Comparison of ENCODE assay signal across 8 mouse cellular contexts in the genomic region with DNA sequence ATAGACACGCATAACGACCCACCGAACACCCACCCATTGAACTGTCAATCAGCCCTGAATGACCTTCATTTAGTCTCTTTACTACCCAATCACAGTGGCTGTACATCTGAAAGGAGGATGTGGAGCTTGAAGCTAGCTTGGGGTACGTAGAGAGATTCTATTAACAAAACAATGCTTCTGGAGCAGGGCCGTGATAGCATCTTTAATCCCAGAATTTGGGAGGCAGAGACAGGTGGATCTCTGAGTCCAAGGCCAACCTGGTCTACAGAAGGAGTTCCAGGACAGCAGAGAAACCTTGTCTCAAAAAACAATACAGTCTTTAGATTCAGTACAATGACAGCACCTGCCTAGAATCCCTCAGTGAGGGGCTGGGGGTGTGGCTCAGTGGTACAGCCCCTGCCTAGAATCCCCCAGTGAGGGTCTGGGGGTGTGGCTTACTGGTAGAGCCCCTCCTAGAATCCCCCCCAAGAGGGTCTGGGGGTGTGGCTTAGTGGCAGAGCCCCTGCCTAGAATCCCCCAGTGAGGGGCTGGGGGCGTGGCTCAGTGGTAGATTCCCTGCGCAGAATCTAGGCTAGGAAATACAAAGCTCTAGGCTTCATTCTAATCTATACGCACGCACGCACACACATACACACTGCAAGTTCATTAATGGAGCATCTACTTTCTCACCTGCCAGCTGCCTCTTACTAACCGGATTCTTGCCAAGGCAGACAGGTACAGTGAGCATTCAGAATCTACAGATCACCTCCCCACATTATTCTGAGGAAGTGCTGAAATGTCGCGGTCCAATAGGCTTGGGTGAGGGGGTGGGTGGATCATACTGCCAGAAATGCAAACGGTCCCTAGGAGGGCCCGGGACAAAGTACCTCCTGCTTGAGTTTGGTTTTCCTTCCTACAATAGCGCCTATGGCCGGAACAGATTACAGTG. TPM values are rescaled to one million over a fixed set of nuclear protein-coding genes. Genes with fewer than 3 reads are reported as not detected.
DNase-seq lines count a peak whose midpoint lies in the region; ATAC-seq and TF ChIP-seq lines count a peak whose summit lies in the region.

No protein-coding gene starts in this region.

- no peaks in the 10 kb centered on the region for H3K36me3 ChIP-seq in heart, embryonic 16.5 days (ENCODE audit: control insufficient read depth, insufficient read depth)
- no peaks in the 10 kb centered on the region for H3K36me3 ChIP-seq in G1E (replicated peaks)

- TF ChIP-seq CTCF in G1E (IDR thresholded peaks at IDR 0.05; ENCODE audit: low read depth, low read length) = no peak

- peak; percentile 23; the same call in 1 of the 2 replicates for ATAC-seq in heart, embryonic 16.5 days (replicated peaks; ENCODE audit: extremely low read depth, insufficient read depth, low FRiP score)
- no peak for ATAC-seq in G1E (ENCODE audit: extremely low read depth, insufficient number of reproducible peaks, low FRiP score, poor library complexity, severe bottlenecking)
- peak; percentile 9 to 15; a peak in 2 of 4 replicates for ATAC-seq in hematopoietic stem cell, adult 5-6 weeks (replicated peaks in 1 of 2; ENCODE audit: insufficient read depth in 1 of 2, low FRiP score in 2 of 2, low TSS enrichment in 1 of 2, low read depth in 1 of 2, poor library complexity in 2 of 2, severe bottlenecking in 2 of 2)
- peak; percentile 10 for ATAC-seq in megakaryocyte progenitor cell, adult 5-6 weeks (replicated peaks; ENCODE audit: poor library complexity)

- no peak for DNase-seq in heart, adult 8-10 months (ENCODE audit: low spot score)
- no peak for DNase-seq in G1E (ENCODE audit: low spot score)
- DNase-seq in ovary, adult 18-20 months (ENCODE audit: low spot score) = no peak
- DNase-seq in cerebellum, adult 11 months = no peak
- DNase-seq in left cerebral cortex, postnatal 4 days = no peak

- 32% methylated on average over 17 of the region's 17 CpGs for WGBS in heart, embryonic 16.5 days

- intact Hi-C loops in left cerebral cortex, postnatal 4 days (cut with DNase I) = no loop called here

- peak overlapping the region; percentile 86 for H3K4me2 ChIP-seq in heart, embryonic 16.5 days (ENCODE audit: low read depth, low read length)

- H3K4me1 ChIP-seq in heart, embryonic 16.5 days (ENCODE audit: control insufficient read depth, insufficient read depth, low read length) = peaks cover 19% of the 10 kb centered on the region
- peaks cover 67% of the 10 kb centered on the region for H3K4me1 ChIP-seq in G1E (ENCODE audit: insufficient read depth, low read depth, low read length)

- H3K27ac ChIP-seq in heart, embryonic 16.5 days (ENCODE audit: low read length) = peak overlapping the region; percentile 34

- peaks cover 4% of the 10 kb centered on the region; the same call in 1 of the 2 replicates for H3K9me3 ChIP-seq in heart, embryonic 16.5 days (replicated peaks; ENCODE audit: control insufficient read depth, low read length)
- H3K9me3 ChIP-seq in G1E (replicated peaks) = no peaks in the 10 kb centered on the region

- H3K4me3 ChIP-seq in heart, embryonic 16.5 days (ENCODE audit: low read length) = peak overlapping the region; percentile 59
- H3K4me3 ChIP-seq in G1E (ENCODE audit: low read depth, low read length) = peak overlapping the region; percentile 70

- peak overlapping the region; percentile 70 for H3K9ac ChIP-seq in heart, embryonic 16.5 days (ENCODE audit: low read length)

- H3K27me3 ChIP-seq in heart, embryonic 16.5 days (ENCODE audit: control insufficient read depth, insufficient read depth, low read length) = peaks cover 19% of the 10 kb centered on the region
- H3K27me3 ChIP-seq in G1E (ENCODE audit: insufficient read depth, low read length) = peaks cover 16% of the 10 kb centered on the region

RNA-seq across cellular contexts. Expression of gene Bcl3, which starts 7.0 kb away (rescaled TPM):
- 3.1 and 4.1 TPM in 2 replicates for polyA plus RNA-seq in heart, embryonic 16.5 days (2015; fragmentation: Nextera tagmentation; extraction: Ambion mirVana)
- total RNA-seq in heart, adult 8-10 months (2022) = 1 to 10 TPM; 2.1 to 4.4 (median 3.5) TPM
- 2.7 TPM in 1 of 2 replicates, not detected in the other for total RNA-seq in G1E (2014; fragmentation: Nextera tagmentation)
- total RNA-seq in G1E (2017) = 0.71 and 1.1 TPM in 2 replicates
- 6.1 and 6.6 TPM in 2 replicates for polyA plus RNA-seq in G1E (2012)
- 3.0 and 5.3 TPM in 2 replicates for total RNA-seq in hematopoietic stem cell, adult 5-6 weeks (2017)
- 6.3 and 11.5 TPM in 2 replicates for total RNA-seq in megakaryocyte progenitor cell, adult 5-6 weeks (2015)
- total RNA-seq in megakaryocyte progenitor cell, adult 5-6 weeks (2017) = 1.6 and 4.6 TPM in 2 replicates
- total RNA-seq in left cerebral cortex, postnatal 4 days (2021) = 1 to 10 TPM in 1 of 2 experiments, under 1 TPM in 1; 0.76 to 1.3 TPM

RNA-seq across cellular contexts. Expression of gene Cblc, which starts 19.0 kb away (rescaled TPM):
- polyA plus RNA-seq in heart, embryonic 16.5 days (2015; fragmentation: Nextera tagmentation; extraction: Ambion mirVana) = 1.2 and 2.0 TPM in 2 replicates
- under 1 TPM in 2 of 4 experiments, not detected in 2; 0.37 to 0.76 TPM for total RNA-seq in heart, adult 8-10 months (2022)
- total RNA-seq in G1E (2014; fragmentation: Nextera tagmentation) (not detected in 2 replicates), G1E (2017) (not detected in 2 replicates)
- polyA plus RNA-seq in G1E (2012) = not detected in 2 replicates
- total RNA-seq in hematopoietic stem cell, adult 5-6 weeks (2017) = not detected in 2 replicates
- not detected in 2 replicates for total RNA-seq in megakaryocyte progenitor cell, adult 5-6 weeks (2015)
- total RNA-seq in megakaryocyte progenitor cell, adult 5-6 weeks (2017) = not detected in 2 replicates
- total RNA-seq in left cerebral cortex, postnatal 4 days (2021) = under 1 TPM in 1 of 2 experiments, not detected in 1; 0.93 TPM

RNA-seq across cellular contexts. Expression of gene Gm19345, which starts 36.2 kb away (rescaled TPM):
- polyA plus RNA-seq in heart, embryonic 16.5 days (2015; fragmentation: Nextera tagmentation; extraction: Ambion mirVana) = not detected in 2 replicates
- not detected for total RNA-seq in heart, adult 8-10 months (2022)
- not detected in 2 replicates for total RNA-seq in G1E (2014; fragmentation: Nextera tagmentation)
- not detected in 2 replicates for total RNA-seq in G1E (2017)
- not detected in 2 replicates for polyA plus RNA-seq in G1E (2012)
- total RNA-seq in hematopoietic stem cell, adult 5-6 weeks (2017) = not detected in 2 replicates
- total RNA-seq in megakaryocyte progenitor cell, adult 5-6 weeks (2015) = not detected in 2 replicates
- not detected in 2 replicates for total RNA-seq in megakaryocyte progenitor cell, adult 5-6 weeks (2017)
- total RNA-seq in left cerebral cortex, postnatal 4 days (2021) = 10 to 100 TPM; 14.8 to 15.9 TPM

RNA-seq across cellular contexts. Expression of gene Bcam, which starts 44.7 kb away (rescaled TPM):
- polyA plus RNA-seq in heart, embryonic 16.5 days (2015; fragmentation: Nextera tagmentation; extraction: Ambion mirVana) = 413 and 444 TPM in 2 replicates
- 100 to 1,000 TPM; 185 to 199 (median 197) TPM for total RNA-seq in heart, adult 8-10 months (2022)
- total RNA-seq in G1E (2014; fragmentation: Nextera tagmentation) (not detected in 2 replicates), G1E (2017) (0.05 TPM in 1 of 2 replicates, not detected in the other)
- polyA plus RNA-seq in G1E (2012) = not detected in 2 replicates
- 2.3 and 4.2 TPM in 2 replicates for total RNA-seq in hematopoietic stem cell, adult 5-6 weeks (2017)
- not detected in 2 replicates for total RNA-seq in megakaryocyte progenitor cell, adult 5-6 weeks (2015)
- total RNA-seq in megakaryocyte progenitor cell, adult 5-6 weeks (2017) = not detected in 2 replicates
- total RNA-seq in left cerebral cortex, postnatal 4 days (2021) = 1 to 10 TPM; 6.8 to 7.4 TPM

RNA-seq across cellular contexts. Expression of gene Ceacam16, which starts 45.5 kb away (rescaled TPM):
- not detected in 2 replicates for polyA plus RNA-seq in heart, embryonic 16.5 days (2015; fragmentation: Nextera tagmentation; extraction: Ambion mirVana)
- total RNA-seq in heart, adult 8-10 months (2022) = under 1 TPM in 1 of 4 experiments, not detected in 3; 0.27 TPM
- total RNA-seq in G1E (2014; fragmentation: Nextera tagmentation) (1.7 and 4.1 TPM in 2 replicates), G1E (2017) (2.3 and 2.8 TPM in 2 replicates)
- polyA plus RNA-seq in G1E (2012) = 2.2 and 3.2 TPM in 2 replicates
- 0.10 and 0.38 TPM in 2 replicates for total RNA-seq in hematopoietic stem cell, adult 5-6 weeks (2017)
- total RNA-seq in megakaryocyte progenitor cell, adult 5-6 weeks (2015) = not detected in 2 replicates
- not detected in 2 replicates for total RNA-seq in megakaryocyte progenitor cell, adult 5-6 weeks (2017)
- not detected for total RNA-seq in left cerebral cortex, postnatal 4 days (2021)

Comparison
In these comparisons a context has a peak if more than half of its experiments do, and no peak if none do; other contexts are left out.
1. RNA of gene Gm19345, which starts 36.2 kb away (total RNA-seq): 14.8 to 15.9 TPM in left cerebral cortex, postnatal 4 days; not detected in heart, adult 8-10 months, not detected in G1E, not detected in hematopoietic stem cell, adult 5-6 weeks and not detected in megakaryocyte progenitor cell, adult 5-6 weeks; every median in the first group is over 10 times any median in the second.